Mouse (Mus musculus) 3134 (cell line): Measurements from ENCODE around the gene Serhl.
A peak's percentile ranks its signal among the peaks of the same experiment; 100 is the strongest.

ENCODE experiments used
- DNase-seq: peaks from one replicate; pipeline ENCODE4 v3.0.0-alpha.2; 2011; ENCODE audit warnings: low spot score; ENCODE audit not compliant: insufficient read length; ENCODE audit errors: extremely low read depth

Serhl gene

DNA sequence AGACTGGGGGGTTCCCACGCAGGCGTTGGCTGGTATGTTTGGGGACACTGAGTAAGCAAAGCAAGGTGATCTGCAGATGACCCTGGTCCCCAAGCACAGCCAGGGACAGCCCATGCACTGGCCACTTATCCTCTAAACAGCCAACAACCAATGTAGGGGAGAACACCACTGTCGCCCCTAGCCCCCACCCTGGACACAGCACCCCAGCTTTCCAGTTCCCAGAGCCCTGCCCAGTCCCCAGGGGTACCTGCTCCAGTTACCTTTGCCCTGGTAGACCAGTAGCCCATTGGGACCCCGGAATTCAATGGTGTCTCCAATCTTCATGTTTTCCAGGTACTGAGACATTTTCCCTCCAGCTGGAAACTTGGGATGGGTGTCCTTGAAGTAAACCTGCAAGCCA lies 71.3 kb downstream of the Serhl start:
- DNase-seq, result no peak

DNA sequence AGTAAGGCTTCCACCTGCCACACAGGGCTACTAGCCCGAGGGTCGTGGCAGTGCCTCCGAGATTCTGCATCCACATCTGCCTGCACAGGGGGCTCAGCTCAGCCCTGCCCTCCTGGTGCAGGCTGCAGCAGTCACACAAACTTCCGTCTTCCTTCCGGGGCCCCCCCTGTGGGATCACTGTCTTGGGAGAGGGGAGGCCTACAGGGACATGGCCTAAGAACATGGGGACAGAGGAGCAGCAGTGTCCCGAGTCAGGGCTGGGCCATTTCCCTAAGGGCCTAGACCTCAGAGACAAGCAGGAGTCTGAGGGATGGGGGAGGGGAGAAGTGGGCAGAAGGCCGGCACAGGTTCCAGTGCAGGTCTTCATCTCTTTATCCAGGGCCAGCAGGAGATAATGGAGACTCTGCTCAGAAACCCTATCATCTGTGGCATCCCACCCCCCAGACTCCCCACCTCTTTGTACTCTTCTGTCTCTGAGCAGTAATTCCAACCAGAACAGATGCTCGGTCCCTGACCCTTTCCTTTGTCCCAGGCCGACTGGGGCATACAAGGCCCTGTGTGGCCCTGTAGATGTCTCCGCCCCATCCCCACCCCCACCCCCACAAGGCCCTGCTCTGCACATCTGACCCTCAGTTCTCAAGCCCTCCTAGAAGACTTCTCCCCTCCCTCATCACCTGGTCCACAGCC lies 71.9 kb downstream of the Serhl start:
- no peak for DNase-seq

DNA sequence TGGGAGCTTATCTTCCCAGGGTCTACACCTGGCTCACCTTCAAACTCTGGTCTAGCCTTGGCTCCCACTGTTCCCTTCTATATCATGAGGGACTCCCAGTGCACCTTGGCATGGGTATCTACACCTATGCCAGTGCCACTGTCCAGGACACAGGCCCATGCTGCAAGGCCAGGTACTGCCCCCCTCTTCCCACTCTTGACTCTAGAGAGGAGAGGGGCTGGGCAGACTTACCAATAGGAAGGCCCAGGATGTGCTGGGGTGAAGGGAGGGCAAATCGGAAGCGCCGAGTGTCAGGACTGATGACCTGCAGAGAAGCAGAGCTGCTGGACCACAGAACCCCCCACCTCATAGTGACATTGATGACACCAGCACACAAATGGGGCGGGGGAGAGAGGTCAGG lies 72.7 kb downstream of the Serhl start:
- no peak for DNase-seq

DNA sequence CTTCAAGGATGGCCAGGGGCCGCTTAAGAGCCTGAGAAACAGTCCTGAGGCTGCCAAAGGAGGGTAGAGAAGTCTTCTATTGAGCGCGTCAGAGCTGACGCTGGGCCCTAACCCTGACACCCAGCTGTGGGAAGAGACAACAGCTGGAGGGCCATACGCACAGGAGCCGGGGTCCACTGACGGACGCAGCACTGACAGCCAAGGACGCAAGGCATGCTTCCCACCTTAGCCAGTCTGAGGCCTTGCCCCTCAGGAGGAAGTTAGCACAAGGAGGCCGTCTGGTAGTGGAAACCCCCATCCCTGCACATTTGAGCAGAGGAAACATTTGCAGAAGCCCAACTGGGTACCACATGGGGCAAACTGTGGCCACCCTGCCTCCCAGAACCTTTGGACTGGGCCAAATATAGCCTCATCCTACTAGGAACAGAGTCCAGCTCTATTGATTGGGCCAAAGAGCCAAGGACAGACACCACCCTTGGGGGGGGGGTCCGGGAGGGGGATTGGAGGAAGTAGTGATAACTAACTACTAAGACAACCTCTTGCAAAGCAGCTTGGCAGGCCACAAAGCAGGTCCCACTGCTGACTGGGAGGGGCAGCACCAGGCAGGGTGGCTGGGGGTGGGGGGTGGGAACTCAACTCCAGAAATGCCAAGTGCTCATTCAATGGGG lies 73.6 kb downstream of the Serhl start:
- no peak for DNase-seq

DNA sequence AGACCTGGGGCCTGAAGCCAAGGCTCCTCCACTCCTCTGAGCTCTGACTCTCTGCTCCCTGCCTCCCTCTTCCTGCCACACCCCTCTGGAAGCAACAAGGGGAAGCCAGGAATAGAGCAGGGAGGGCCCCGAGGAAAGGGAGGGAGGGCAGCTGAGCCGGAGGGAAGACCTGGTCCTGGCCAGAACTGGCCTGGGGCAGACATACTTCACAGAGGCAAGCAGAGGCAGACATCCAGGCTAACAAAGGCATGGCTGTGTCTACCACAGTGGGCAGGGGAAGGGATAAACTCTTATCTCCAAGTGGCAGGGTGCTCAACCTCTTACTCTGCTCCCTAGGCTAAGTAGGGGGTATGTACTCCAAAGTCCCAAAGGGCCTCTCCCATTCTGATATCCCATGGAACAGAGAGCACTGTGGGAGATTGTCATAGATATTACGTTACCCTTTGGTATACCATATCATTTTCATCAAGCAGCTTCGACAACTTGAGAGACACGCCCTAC lies 75.7 kb downstream of the Serhl start:
- peak; percentile 53 for DNase-seq

DNA sequence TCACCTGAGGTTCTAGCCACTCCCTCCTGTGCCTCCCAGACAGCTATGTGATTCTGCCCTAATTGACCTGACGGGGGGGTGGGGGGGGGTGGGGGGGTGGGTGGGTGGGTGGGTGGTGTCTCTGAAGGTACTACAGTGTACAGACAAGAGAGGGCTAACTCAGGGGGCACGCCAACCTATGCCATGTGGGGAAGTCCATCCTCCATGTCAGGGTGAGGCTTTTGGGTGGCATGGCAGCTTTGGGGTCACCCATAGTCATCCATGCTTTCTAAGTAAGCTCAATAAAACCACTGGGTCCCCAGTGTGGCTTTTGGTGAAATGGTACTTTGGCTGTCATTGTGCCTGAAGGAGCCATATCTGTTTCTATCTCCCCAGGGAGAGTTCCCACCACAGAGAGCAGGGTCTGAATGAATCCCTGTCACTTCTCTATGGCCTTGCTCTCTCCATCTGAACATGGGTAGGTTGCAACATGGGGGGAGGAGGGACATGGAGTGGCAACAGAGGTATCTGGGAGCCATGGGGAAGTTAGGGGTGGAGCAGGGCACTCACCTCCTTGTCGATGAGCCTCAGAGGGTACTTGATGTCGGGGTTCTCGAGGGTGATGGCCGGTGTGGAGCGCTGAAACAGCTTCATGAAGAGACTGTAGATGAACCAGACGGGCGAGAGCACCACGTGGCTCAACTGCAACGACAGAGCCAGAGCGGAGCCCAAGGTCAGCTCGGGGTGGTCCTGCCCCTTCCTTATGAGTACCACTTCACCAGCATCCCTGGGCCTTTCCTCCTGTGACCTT lies 76.4 kb downstream of the Serhl start:
- DNase-seq, result no peak
